Mouse (Mus musculus): Measurements from ENCODE around the gene Zdhhc18. TPM values are rescaled to one million over a fixed set of nuclear protein-coding genes. Genes with fewer than 3 reads are reported as not detected.

Zdhhc18 gene
- total and polyA plus RNA-seq, 3 experiments: 4.4 to 11.6 (median 9.6) TPM

GRCm38 (mm10) chr4:133673666-133674330 is 23.8 kb upstream of the Zdhhc18 start:
- Histone ChIP-seq H3K4me3 (ENCODE audit: low read depth, low read length) (peak overlapping the region; percentile 22; the same call in 1 of the 2 replicates), H3K4me1 (ENCODE audit: insufficient read depth, low read depth, low read length) (peaks cover 77% of the 10 kb centered on the region), H3K27me3 (ENCODE audit: insufficient read depth, low read length) (no peaks in the 10 kb centered on the region), H3K9me3 (replicated peaks) (no peaks in the 10 kb centered on the region), H3K36me3 (replicated peaks) (peaks cover 35% of the 10 kb centered on the region)
- DNase-seq (ENCODE audit: low spot score) (no peak), ATAC-seq (ENCODE audit: extremely low read depth, insufficient number of reproducible peaks, low FRiP score, poor library complexity, severe bottlenecking) (no peak)
- TF ChIP-seq POLR2AphosphoS5 (IDR thresholded peaks at IDR 0.05; ENCODE audit: insufficient replicate concordance, low read depth, low read length) (no peak), GATA2 (IDR thresholded peaks at IDR 0.05; ENCODE audit: borderline replicate concordance, low read depth, low read length) (no peak), TAL1 (conservative IDR thresholded peaks at IDR 0.05; ENCODE audit: low read depth, low read length) (no peak), GATA1 (IDR thresholded peaks at IDR 0.05; ENCODE audit: borderline replicate concordance, low read length) (no peak), CTCF (IDR thresholded peaks at IDR 0.05; ENCODE audit: low read depth, low read length) (no peak)

DNA sequence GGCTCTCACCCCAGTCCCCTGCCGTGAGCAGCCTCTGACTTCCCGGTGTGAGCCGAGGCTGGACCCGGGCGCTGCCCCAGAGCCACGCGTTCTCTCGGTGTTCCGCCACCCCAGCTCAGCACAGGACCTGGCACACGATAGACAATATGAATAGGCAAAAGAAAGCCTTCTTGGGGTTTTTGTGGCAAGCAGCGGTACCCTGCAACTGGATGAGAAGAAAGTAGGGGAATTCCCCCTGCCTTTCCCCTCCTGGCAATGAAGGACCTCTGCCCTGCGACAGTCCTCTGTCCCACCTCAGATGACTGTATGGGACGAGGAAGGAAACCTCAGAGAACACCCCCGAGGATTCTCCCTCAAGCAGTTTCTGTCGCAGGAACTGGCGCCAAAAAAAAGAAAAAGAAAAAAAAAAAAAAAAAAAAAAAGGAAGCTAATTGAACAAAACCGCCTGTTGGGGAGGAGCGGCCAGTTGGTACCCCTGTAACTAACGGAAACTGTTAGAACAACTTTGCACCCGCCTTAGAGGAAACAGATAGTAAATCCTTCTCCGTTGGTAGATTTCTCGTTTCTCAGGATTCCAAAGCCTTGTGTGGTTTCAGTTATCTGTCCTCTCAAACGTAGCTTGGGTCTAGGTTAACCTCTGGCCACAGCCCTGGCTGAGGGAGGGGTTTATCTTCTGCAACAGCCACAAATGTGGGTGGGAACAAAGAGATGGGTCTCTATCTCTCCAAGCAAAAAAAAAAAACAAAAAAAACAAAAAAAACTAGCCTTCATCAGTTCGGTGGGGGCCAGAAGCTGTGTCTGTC is 23.1 kb upstream of the Zdhhc18 start:
- DNase-seq (ENCODE audit: low spot score) (peak; percentile 73), ATAC-seq (ENCODE audit: extremely low read depth, insufficient number of reproducible peaks, low FRiP score, poor library complexity, severe bottlenecking) (peak; percentile 71)
- Histone ChIP-seq H3K9me3 (replicated peaks) (no peaks in the 10 kb centered on the region), H3K4me3 (ENCODE audit: low read depth, low read length) (peak overlapping the region; percentile 76), H3K4me1 (ENCODE audit: insufficient read depth, low read depth, low read length) (peaks cover 78% of the 10 kb centered on the region), H3K36me3 (replicated peaks) (peaks cover 35% of the 10 kb centered on the region), H3K27me3 (ENCODE audit: insufficient read depth, low read length) (no peaks in the 10 kb centered on the region)
- TF ChIP-seq POLR2AphosphoS5 (IDR thresholded peaks at IDR 0.05; ENCODE audit: insufficient replicate concordance, low read depth, low read length) (no peak), GATA1 (IDR thresholded peaks at IDR 0.05; ENCODE audit: borderline replicate concordance, low read length) (no peak), CTCF (IDR thresholded peaks at IDR 0.05; ENCODE audit: low read depth, low read length) (no peak), TAL1 (conservative IDR thresholded peaks at IDR 0.05; ENCODE audit: low read depth, low read length) (peak; percentile 51; the same call in 1 of the 2 replicates)

DNA sequence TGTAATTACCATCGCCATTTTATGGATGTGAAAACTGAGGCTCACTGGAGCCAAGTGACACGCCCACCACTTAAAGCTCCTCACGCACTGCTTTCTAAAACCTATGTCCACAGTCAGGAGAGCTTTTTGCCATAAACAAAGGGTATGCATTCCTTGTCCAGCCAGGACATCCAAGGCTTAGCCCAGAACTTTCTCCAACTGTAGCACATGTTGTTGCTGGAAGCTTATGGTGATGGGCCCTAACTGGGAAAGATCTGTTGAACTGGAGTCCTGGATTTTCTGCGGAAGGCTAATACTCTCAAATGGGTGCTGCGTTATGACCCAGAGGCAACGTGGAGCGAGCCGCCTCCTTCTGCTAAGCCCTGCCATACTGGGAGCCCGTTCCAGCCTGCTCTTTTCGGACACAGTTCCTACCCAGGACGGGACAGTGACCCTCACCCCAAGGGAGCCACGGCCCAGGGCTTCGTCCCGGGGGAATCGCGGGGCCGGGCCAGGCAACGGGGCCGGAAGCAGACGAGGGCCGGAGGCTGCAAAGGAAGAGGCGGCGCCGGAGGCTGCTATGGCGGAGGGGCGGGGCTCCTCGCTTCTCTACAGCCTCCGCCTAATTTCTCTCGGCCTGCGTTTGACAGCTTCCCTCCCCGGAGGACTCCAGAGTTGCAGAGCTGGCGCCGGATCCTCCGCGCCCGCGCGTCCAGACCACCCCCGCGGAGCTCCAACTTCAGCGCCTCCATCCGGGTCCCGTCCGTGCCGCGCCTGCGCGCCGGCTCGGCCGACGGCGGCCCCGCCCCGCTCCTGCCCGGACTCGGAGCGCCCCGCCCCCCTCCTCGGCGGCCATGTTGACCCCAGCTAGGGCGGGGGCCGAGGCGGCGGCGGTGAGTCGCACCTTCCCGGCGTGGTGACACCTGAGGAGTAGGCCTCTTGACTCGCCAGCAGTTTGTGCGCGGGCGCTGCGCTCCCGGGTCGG is 22.2 kb upstream of the Zdhhc18 start, which contains the start of gene Pigv:
Gene Pigv, minus strand, starts transcription at position 767 of the 964 bp plus-strand sequence.
- ATAC-seq (ENCODE audit: extremely low read depth, insufficient number of reproducible peaks, low FRiP score, poor library complexity, severe bottlenecking) (peak; percentile 12; the same call in 1 of the 2 replicates), DNase-seq (ENCODE audit: low spot score) (peak; percentile 77)
- no peaks in the 10 kb centered on the region for H3K9me3 ChIP-seq (replicated peaks)
- H3K4me3 ChIP-seq (ENCODE audit: low read depth, low read length): peak within 1 kb of the TSS; percentile 76
- peaks cover 72% of the 10 kb centered on the region for H3K4me1 ChIP-seq (ENCODE audit: insufficient read depth, low read depth, low read length)
- peaks cover 38% of the 10 kb centered on the region for H3K36me3 ChIP-seq (replicated peaks)
- H3K27me3 ChIP-seq (ENCODE audit: insufficient read depth, low read length): no peaks in the 10 kb centered on the region
- TF ChIP-seq GATA2 (IDR thresholded peaks at IDR 0.05; ENCODE audit: borderline replicate concordance, low read depth, low read length): no peak
- no peak for TF ChIP-seq POLR2AphosphoS5 (IDR thresholded peaks at IDR 0.05; ENCODE audit: insufficient replicate concordance, low read depth, low read length)
- TF ChIP-seq CTCF (IDR thresholded peaks at IDR 0.05; ENCODE audit: low read depth, low read length): no peak
- no peak for TF ChIP-seq TAL1 (conservative IDR thresholded peaks at IDR 0.05; ENCODE audit: low read depth, low read length)
- TF ChIP-seq GATA1 (IDR thresholded peaks at IDR 0.05; ENCODE audit: borderline replicate concordance, low read length): no peak

GRCm38 (mm10) chr4:133671184-133671880 is 21.4 kb upstream of the Zdhhc18 start:
- TF ChIP-seq GATA2 (IDR thresholded peaks at IDR 0.05; ENCODE audit: borderline replicate concordance, low read depth, low read length) (no peak), CTCF (IDR thresholded peaks at IDR 0.05; ENCODE audit: low read depth, low read length) (peak; percentile 49; the same call in 1 of the 2 replicates), TAL1 (conservative IDR thresholded peaks at IDR 0.05; ENCODE audit: low read depth, low read length) (no peak), POLR2AphosphoS5 (IDR thresholded peaks at IDR 0.05; ENCODE audit: insufficient replicate concordance, low read depth, low read length) (no peak; the same call in 1 of the 2 replicates)
- no peaks in the 10 kb centered on the region for H3K27me3 ChIP-seq (ENCODE audit: insufficient read depth, low read length)
- DNase-seq (ENCODE audit: low spot score): peak; percentile 51
- H3K9me3 ChIP-seq (replicated peaks): no peaks in the 10 kb centered on the region
- no peak for ATAC-seq (ENCODE audit: extremely low read depth, insufficient number of reproducible peaks, low FRiP score, poor library complexity, severe bottlenecking)
- H3K4me3 ChIP-seq (ENCODE audit: low read depth, low read length): peak overlapping the region; percentile 76
- peaks cover 40% of the 10 kb centered on the region for H3K36me3 ChIP-seq (replicated peaks)
- peaks cover 70% of the 10 kb centered on the region for H3K4me1 ChIP-seq (ENCODE audit: insufficient read depth, low read depth, low read length)

GRCm38 (mm10) chr4:133669652-133670210 is 19.8 kb upstream of the Zdhhc18 start:
- no peak for ATAC-seq (ENCODE audit: extremely low read depth, insufficient number of reproducible peaks, low FRiP score, poor library complexity, severe bottlenecking)
- Histone ChIP-seq H3K27me3 (ENCODE audit: insufficient read depth, low read length) (no peaks in the 10 kb centered on the region), H3K9me3 (replicated peaks) (no peaks in the 10 kb centered on the region), H3K4me3 (ENCODE audit: low read depth, low read length) (no peak overlapping the region), H3K4me1 (ENCODE audit: insufficient read depth, low read depth, low read length) (peaks cover 68% of the 10 kb centered on the region), H3K36me3 (replicated peaks) (peaks cover 55% of the 10 kb centered on the region)
- TF ChIP-seq GATA2 (IDR thresholded peaks at IDR 0.05; ENCODE audit: borderline replicate concordance, low read depth, low read length): no peak
- no peak for TF ChIP-seq POLR2AphosphoS5 (IDR thresholded peaks at IDR 0.05; ENCODE audit: insufficient replicate concordance, low read depth, low read length)
- TF ChIP-seq GATA1 (IDR thresholded peaks at IDR 0.05; ENCODE audit: borderline replicate concordance, low read length): no peak
- no peak for TF ChIP-seq TAL1 (conservative IDR thresholded peaks at IDR 0.05; ENCODE audit: low read depth, low read length)
- TF ChIP-seq CTCF (IDR thresholded peaks at IDR 0.05; ENCODE audit: low read depth, low read length): no peak
- DNase-seq (ENCODE audit: low spot score): no peak
